Mouse (Mus musculus) ovary, postnatal 36 days (tissue): ENCODE measurements around the gene Ky.
A peak's percentile ranks its signal among the peaks of the same experiment; 100 is the strongest.

ENCODE experiments used
- DNase-seq: peaks from one replicate; pipeline ENCODE4 v3.0.0; 2022; ENCODE audit warnings: low spot score, mixed read lengths

The Ky gene

DNA sequence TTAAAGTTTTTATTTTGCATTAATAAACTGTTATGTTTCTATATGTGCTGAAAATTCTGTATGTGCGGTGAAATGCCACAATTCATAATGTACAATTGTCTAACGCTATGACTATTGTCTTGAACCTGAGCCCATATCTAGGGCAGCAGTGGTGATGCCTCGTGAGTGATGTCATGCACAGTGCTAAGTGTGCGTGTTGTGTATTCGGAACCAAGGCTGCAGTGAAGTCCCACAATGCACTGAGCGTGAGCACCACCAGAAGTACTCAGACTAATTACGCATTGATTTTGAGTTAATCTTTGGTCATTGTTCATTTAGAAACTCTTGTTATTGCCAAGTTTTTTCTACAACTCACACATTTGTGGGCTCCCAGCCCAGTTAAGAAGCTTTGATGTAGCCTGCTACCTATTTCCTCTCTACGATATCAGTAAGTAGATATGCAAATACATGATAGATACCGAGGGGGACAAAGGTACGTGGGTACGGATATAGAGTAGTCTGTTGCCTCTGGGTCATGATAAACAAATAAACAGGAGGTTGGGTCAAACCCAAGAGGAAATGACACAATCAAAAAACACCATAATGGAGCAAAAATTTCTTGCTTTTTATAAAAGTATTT lies 3.4 kb upstream of the Ky start:
- no peak for DNase-seq

DNA sequence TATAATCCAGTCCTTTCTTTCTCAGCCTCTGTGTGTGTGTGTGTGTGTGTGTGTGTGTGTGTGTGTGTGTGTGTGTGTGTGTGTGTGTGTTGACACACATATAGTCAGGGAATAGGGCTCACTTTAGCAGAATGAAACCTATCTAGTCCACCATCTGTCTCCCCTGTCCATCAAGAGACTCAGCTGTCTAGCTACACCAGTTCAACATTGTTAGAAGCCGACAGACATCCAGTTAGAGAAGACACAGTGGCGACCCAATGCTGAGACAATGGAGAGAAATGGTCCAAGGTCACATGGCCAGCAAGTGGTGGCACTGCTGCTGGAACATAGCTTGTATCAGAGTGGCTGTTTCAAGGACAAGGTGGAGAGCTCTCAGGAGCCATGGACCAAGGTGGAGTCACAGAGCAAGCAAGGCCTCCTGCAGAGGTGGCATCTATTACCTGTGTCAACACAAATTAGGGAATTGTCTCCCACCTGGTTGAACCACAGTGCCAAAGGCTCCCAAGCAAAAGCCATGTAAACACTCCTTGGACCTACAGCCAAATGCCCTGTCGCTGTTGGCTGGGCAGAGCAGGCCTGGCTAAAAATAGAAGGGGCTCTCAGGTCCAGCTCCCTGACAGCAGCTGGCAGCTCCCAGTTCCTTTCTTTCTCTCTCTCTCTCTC lies 703 bp upstream of the Ky start:
- no peak for DNase-seq

DNA sequence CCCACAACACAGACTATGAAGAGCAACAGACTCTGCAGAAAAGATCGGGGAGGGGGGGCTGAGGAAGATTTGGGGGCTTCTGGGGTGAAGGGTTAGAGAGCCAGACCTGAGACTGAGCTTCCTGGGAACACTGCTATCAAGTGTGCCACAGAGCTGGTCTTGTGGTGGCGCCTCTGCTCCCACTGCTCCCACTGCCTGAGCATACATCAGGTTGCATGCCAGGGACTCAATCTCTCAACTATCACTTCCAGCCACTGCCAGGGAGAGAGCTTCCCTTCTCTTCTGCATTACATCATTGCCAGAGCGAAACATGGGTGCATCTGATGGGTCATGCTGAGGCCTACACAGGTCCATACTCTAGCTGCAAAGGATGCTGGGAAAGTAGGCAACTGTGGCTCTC lies 2.8 kb downstream of the Ky start:
- DNase-seq: no peak

- no peak for DNase-seq
Measured at GRCm38 (mm10) chr9:102511423-102511822, 5.9 kb downstream of the Ky start.

- DNase-seq: no peak
Measured at GRCm38 (mm10) chr9:102513578-102513977, 8.0 kb downstream of the Ky start.

DNA sequence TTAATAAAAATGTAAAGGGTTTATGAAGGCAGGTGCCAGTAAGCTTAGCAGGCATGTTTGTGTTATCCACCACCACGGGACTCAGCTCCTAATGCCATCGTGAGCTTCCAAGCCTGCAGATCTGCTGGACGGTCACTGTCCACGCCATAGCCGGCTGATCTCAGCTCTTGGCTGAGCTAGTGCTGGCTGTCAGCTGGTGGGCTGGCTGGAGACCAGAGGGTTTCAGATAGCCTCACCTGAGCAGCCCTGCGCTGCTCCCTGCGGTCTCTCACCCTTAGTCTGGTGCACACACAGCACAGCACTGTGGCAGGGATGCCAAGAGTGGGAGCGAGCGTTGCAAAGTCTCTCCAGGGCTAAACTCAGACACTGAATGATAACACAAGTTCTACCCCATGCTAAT lies 12.9 kb downstream of the Ky start:
- DNase-seq: no peak

- DNase-seq: no peak
Measured at GRCm38 (mm10) chr9:102521396-102521795, 15.8 kb downstream of the Ky start.

DNA sequence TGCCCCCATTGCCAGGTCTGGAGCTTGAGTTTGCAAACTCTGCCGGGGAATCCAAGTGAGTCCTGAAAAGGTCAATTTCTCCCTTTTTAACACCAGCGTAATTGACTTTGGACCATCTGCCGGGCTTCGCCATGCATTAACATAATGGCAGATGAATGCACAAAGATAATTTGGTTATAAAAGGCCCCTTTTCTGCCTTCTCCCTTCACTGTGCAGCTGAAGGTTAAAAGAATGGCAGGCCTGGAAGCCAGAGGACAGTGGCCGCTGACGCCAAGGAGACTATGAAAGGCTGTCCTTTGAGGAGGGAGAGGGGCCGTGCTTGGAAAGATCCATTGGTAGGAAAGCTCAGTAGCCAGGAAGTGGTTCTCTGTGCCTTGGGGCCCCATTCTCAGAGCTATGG lies 22.6 kb downstream of the Ky start:
- no peak for DNase-seq

- DNase-seq: no peak
Measured at GRCm38 (mm10) chr9:102528561-102528960, 23.0 kb downstream of the Ky start.

GRCm38 (mm10) chr9:102529008-102529407 lies 23.5 kb downstream of the Ky start:
- DNase-seq: no peak

- DNase-seq: no peak
Measured at GRCm38 (mm10) chr9:102531051-102531892, 25.7 kb downstream of the Ky start.

DNA sequence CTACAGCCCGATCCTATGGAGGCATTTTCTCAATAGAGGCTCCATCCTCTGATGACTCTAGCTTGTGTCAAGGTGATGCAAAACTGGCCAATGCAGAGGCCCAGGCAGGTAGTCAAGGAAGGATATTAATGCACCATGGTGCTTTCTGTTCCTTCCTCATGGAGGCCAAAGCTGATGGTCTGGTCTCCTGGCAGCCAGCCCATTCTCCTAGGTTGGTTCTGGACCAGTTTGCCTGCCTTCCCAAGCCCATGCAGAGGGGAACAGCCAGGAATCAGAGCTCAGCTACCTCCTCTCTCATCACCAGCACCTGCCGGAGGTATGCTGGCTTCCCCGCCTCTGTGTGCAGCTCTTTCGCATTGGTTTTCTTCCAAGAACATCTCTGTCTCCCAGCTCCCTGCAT lies 31.4 kb downstream of the Ky start:
- no peak for DNase-seq

DNA sequence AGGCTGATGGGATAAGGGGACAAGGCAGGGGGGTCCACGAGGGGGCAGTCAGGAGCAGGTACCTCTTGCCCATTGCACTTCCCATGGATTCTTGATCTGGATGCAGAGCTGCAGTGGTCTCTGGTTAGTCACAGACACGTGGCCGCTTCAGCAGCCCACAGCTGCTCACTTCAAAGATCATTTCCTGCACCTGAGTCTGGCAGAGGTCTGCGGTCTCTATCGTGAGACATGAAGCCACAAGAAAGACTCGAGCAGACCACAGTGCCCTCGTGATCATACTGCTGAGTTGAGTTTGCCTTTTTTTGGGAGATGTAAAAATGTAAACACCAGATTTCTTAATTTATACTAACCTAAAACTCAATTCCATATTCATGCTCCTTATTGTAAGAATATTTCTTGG lies 34.1 kb downstream of the Ky start:
- no peak for DNase-seq

GRCm38 (mm10) chr9:102541666-102542065 lies 36.1 kb downstream of the Ky start:
- DNase-seq: no peak

- DNase-seq: no peak
Measured at GRCm38 (mm10) chr9:102542540-102542939, 37.0 kb downstream of the Ky start.

- DNase-seq: no peak
Measured at GRCm38 (mm10) chr9:102543761-102544115, 38.2 kb downstream of the Ky start.

DNA sequence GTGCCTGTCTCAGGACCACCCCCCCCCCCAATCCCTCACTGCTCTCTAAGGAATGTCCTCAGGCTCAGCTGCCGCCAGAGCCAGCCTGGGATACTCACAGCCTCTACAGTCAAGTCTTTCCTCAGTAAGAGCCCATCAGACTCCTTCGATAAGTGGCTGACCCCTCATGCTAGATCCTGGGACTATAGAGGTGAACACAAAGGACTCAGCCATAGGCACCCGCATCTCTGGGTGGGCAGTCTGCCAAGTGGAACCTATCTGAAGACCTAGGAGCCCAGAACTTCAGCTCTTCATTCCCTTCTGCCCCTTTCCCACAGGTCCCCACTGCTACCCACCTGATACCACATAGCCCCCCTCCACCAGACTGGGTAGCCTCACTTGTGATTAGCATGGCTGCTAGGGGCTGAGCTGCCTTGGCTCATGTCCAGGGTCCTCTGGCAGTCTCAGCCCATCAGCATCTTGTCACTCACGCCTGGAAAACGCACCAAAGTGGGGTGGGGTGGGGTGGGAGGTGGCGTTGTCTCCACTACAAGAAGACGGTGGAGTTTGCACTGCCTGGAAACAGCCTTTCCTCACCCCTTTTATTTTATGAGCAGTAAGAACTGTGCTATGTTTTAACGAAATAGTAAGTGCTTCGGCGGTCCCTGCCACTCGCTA lies 38.7 kb downstream of the Ky start:
- DNase-seq: no peak

GRCm38 (mm10) chr9:102544773-102545366 lies 39.3 kb downstream of the Ky start:
- DNase-seq: peak; percentile 79

- no peak for DNase-seq
Measured at GRCm38 (mm10) chr9:102545406-102546255, 40.1 kb downstream of the Ky start.

GRCm38 (mm10) chr9:102546256-102547027 lies 40.9 kb downstream of the Ky start:
- no peak for DNase-seq

DNA sequence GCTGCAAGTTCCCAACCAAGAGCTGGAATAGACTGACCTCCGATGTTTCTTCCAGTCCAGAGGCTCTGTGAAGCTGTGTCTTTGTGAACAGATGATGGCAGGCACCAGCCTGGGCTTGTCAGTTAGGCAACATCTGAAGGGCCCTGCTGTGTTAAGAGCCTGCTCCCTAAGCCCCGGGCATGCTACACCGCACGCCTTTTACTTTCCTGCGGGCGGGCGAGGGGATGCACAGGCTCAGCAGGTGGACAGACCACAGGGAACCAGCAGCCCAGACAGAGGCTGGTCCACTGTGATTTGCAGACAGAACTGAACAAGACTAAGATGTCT lies 41.4 kb downstream of the Ky start:
- DNase-seq: no peak
